Mouse (Mus musculus) layer of hippocampus, postnatal 25 days (tissue): ENCODE data around the gene Kmt5b. TPM values are rescaled to one million over a fixed set of nuclear protein-coding genes. Genes with fewer than 3 reads are reported as not detected.

Source experiments
- DNase-seq, 2 experiments: peaks; one replicate each; pipeline ENCODE4 v3.0.0; 2022; ENCODE audit warnings: mixed read lengths in 2 of 2, low spot score in 1 of 2; ENCODE audit errors: extremely low spot score in 1 of 2
- total RNA-seq, 2 experiments: library from RNA; stranded (reverse); gene quantifications; 2 replicates each; pipeline ENCODE4 v1.2.3; 2021

Kmt5b gene
- total RNA-seq, 2 experiments from 2014 or later = 51.6 to 55.2 TPM

- no peak for DNase-seq
Observed at GRCm38 (mm10) chr19:3840214-3840651, 73.0 kb downstream of the Kmt5b start.

- no peak for DNase-seq
Observed at GRCm38 (mm10) chr19:3840685-3841084, 73.5 kb downstream of the Kmt5b start.

- no peak for DNase-seq
Observed at GRCm38 (mm10) chr19:3842359-3843148, 75.3 kb downstream of the Kmt5b start.

- no peak for DNase-seq
Observed at GRCm38 (mm10) chr19:3843629-3844028, 76.4 kb downstream of the Kmt5b start.

GRCm38 (mm10) chr19:3844836-3845235 lies 77.6 kb downstream of the Kmt5b start:
- DNase-seq = no peak

GRCm38 (mm10) chr19:3845339-3845738 lies 78.1 kb downstream of the Kmt5b start:
- DNase-seq = no peak

GRCm38 (mm10) chr19:3845803-3846406 lies 78.7 kb downstream of the Kmt5b start:
- no peak for DNase-seq

- DNase-seq = no peak
Observed at GRCm38 (mm10) chr19:3846676-3847604, 79.7 kb downstream of the Kmt5b start.

- DNase-seq = no peak
Observed at GRCm38 (mm10) chr19:3847711-3848110, 80.5 kb downstream of the Kmt5b start.

GRCm38 (mm10) chr19:3848207-3848808 lies 81.1 kb downstream of the Kmt5b start:
- DNase-seq = no peak

- DNase-seq = no peak
Observed at GRCm38 (mm10) chr19:3849251-3849650, 82.0 kb downstream of the Kmt5b start.

GRCm38 (mm10) chr19:3850076-3850475 lies 82.9 kb downstream of the Kmt5b start:
- DNase-seq = no peak

- DNase-seq = peak in 1 of 2 experiments; percentile 21
Observed at GRCm38 (mm10) chr19:3850847-3851469, 83.7 kb downstream of the Kmt5b start.

GRCm38 (mm10) chr19:3851502-3851962 lies 84.3 kb downstream of the Kmt5b start, which contains the start of gene Chka:
Chka (plus strand) TSS chr19:3851773.
- peak; percentile 97 to 98 for DNase-seq

GRCm38 (mm10) chr19:3851979-3852681 lies 84.9 kb downstream of the Kmt5b start:
- DNase-seq = peak in 1 of 2 experiments; percentile 44

GRCm38 (mm10) chr19:3853121-3853520 lies 85.9 kb downstream of the Kmt5b start:
- no peak for DNase-seq

- DNase-seq = no peak
Observed at GRCm38 (mm10) chr19:3853891-3854290, 86.7 kb downstream of the Kmt5b start.

GRCm38 (mm10) chr19:3855091-3855490 lies 87.9 kb downstream of the Kmt5b start:
- no peak for DNase-seq

GRCm38 (mm10) chr19:3855601-3856000 lies 88.4 kb downstream of the Kmt5b start:
- peak in 1 of 2 experiments; percentile 48 for DNase-seq
